Mouse (Mus musculus): Measurements from ENCODE around the gene Gm10721.
A peak's percentile ranks its signal among the peaks of the same experiment; 100 is the strongest.
"Not testable (repeated sequence)": the region's sequence is repeated elsewhere in the genome, so short reads cannot be mapped to it uniquely, and the experiment has no call there.

Gm10721 gene

GRCm38 (mm10) chr9:3025653-3026052, 12.7 kb downstream of the Gm10721 start:
- DNase-seq (ENCODE audit: low spot score in 2 of 2), result peak; percentile 27 to 72

DNA sequence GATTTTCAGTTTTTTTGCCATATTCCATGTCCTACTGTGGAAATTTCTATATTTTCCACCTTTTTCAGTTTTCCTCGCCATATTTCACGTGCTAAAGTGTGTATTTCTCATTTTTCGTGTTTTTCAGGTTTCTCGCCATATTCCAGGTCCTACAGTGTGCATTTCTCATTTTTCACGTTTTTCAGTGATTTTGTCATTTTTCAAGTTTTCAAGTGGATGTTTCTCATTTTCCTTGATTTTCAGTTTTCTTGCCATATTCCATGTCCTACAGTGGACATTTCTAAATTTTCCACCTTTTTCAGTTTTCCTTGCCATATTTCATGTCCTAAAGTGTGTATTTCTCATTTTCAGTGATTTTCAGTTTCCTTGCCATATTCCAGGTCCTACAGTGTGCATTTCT, 13.2 kb downstream of the Gm10721 start:
- not testable (repeated sequence) for DNase-seq (ENCODE audit: low spot score in 2 of 2)

DNA sequence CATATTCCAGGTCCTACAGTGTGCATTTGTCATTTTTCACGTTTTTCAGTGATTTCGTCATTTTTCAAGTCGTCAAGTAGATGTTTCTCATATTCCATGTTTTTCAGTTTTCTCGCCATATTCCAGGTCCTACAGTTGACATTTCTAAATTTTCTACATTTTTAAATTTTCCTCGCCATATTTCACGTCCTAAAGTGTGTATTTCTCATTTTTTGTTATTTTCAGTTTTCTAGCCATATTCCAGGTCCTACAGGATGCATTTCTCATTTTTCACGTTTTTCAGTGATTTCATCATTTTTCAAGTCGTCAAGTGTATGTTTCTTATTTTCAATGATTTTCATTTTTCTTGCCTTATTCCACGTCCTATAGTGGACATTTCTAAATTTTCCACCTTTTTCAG, 13.8 kb downstream of the Gm10721 start:
- DNase-seq (ENCODE audit: low spot score in 2 of 2), result not testable (repeated sequence)

- not testable (repeated sequence) for DNase-seq (ENCODE audit: low spot score in 2 of 2)
Measured at GRCm38 (mm10) chr9:3027200-3027599, 14.3 kb downstream of the Gm10721 start.

DNA sequence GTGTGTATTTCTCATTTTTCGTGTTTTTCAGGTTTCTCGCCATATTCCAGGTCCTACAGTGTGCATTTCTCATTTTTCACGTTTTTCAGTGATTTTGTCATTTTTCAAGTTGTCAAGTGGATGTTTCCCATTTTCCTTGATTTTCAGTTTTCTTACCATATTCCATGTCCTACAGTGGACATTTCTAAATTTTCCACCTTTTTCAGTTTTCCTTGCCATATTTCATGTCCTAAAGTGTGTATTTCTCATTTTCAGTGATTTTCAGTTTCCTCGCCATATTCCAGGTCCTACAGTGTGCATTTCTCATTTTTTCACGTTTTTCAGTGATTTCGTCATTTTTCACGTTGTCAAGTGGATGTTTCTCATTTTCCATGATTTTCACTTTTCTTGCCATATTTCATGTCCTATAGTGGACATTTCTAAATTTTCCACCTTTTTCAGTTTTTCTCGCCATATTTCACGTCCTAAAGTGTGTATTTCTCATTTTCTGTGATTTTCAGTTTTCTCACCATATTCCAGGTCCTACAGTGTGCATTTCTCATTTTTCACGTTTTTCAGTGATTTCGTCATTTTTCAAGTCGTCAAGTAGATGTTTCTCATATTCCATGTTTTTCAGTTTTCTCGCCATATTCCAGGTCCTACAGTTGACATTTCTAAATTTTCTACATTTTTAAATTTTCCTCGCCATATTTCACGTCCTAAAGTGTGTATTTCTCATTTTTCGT, 16.5 kb downstream of the Gm10721 start:
- DNase-seq (ENCODE audit: low spot score in 2 of 2), result peak; percentile 13 to 48

- DNase-seq (ENCODE audit: low spot score in 2 of 2), result not testable (repeated sequence)
Measured at GRCm38 (mm10) chr9:3030677-3031318, 17.9 kb downstream of the Gm10721 start.

- DNase-seq (ENCODE audit: low spot score in 2 of 2), result not testable (repeated sequence)
Measured at GRCm38 (mm10) chr9:3034299-3034698, 21.4 kb downstream of the Gm10721 start, which contains the start of gene Gm17535. Gm17535 (plus strand) TSS chr9:3034599.

DNA sequence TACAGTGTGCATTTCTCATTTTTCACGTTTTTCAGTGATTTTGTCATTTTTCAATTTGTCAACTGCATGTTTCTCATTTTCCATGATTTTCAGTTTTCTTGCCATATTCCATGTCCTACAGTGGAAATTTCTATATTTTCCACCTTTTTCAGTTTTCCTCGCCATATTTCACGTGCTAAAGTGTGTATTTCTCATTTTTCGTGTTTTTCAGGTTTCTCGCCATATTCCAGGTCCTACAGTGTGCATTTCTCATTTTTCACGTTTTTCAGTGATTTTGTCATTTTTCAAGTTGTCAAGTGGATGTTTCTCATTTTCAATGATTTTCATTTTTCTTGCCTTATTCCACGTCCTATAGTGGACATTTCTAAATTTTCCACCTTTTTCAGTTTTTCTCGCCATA, 23.6 kb downstream of the Gm10721 start, which contains the start of gene Gm10715:
TSS of gene Gm10715 (plus strand) at position 301 of the 400 bp plus-strand sequence.
- DNase-seq (ENCODE audit: low spot score in 2 of 2), result not testable (repeated sequence)

DNA sequence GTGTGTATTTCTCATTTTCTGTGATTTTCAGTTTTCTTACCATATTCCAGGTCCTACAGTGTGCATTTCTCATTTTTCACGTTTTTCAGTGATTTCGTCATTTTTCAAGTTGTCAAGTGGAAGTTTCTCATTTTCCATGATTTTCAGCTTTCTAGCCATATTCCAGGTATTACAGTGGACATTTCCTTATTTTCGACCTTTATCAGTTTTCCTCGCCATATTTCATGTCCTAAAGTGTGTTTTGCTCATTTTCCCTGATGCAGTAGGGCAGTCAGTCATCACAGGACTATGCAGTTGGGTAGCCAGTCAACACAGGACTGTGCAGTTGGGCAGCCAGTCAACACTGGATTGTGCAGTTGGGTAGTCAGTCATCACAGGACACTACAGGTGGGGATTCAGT, 25.2 kb downstream of the Gm10721 start:
- DNase-seq (ENCODE audit: low spot score in 2 of 2), result not testable (repeated sequence)

All from left cerebral cortex, adult 9 months (tissue).